Mouse (Mus musculus) cerebral cortex, adult 2 months (tissue): ENCODE measurements around the gene Wdr74.

Experiments used
- WGBS: fragments of 180-500 bp; shearing (Covaris S2); methylation state at CpG from one replicate; pipeline ENCODE4 v1.1.7; 2018; 5-methylcytosine and 5-hydroxymethylcytosine counted together

The Wdr74 gene

DNA sequence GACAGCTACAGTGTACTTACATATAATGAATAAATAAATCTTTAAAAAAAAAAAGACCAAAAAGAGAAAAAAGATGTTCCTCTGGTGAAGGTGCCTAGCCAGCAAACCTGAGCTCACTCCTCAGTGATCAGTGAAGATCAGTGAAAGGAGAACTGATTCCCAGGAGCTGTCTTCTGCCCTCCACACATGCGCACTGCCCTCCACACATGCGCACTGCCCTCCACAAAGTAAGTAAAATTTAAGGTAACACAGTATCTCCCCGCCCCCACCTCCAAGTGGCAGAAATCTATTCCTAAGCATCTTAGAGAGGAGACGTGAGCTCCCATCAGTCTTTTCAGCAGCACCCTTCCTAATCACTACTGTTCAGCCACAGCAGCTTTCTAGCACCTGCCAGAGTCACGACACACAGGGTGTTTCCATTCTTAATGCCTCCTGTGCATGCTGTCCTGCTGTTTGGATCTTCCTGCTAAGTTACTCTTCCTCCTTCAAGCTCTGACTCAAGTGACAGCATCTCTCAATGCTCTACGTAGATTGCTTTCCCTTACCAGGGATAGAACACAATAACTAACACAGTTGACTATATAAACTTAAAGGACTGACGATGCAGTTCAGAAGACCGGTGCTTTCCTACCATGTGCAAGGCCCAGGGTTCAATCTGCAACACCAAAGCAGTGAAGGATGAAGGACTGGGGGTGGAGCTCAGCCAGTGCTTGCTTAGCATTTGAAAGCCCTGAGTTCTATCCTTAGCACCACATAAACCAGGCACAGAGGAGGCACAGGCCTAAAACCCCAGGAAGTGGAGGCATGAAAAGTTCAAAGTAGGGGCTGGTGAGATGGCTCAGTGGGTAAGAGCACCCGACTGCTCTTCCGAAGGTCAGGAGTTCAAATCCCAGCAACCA is 19.5 kb upstream of the Wdr74 start:
- WGBS, result 64% methylated on average over 10 of the region's 10 CpGs

DNA sequence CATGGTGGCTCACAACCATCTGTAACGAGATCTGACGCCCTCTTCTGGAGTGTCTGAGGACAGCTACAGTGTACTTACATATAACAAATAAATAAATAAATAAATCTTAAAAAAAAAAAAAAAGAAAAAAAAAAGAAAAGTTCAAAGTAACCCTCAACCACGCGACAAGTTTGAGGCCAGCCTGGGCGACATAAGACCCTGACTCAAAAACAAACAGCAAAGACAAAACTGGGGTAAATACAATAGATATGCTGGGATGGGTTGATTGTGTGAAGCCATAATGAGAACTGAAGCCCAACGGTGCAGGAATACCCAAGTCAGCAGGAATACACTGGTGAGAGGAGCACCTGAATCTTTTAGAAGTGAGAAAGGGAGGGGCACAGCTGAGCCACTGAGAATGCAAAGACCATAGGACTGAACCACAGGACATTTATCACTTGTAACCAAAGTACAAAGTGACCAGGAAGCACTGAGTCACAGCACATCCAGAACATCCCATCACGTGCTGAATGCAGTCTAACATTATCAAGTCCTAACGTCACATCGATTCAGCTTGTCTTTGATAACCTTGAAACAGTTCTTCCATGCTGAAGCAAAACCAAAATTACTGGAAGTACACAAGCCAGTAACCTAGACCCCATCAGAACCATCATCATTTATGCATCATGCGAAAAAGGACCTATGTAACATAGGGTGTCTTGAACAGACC is 18.7 kb upstream of the Wdr74 start:
- WGBS, result 69% methylated on average over 10 of the region's 10 CpGs

DNA sequence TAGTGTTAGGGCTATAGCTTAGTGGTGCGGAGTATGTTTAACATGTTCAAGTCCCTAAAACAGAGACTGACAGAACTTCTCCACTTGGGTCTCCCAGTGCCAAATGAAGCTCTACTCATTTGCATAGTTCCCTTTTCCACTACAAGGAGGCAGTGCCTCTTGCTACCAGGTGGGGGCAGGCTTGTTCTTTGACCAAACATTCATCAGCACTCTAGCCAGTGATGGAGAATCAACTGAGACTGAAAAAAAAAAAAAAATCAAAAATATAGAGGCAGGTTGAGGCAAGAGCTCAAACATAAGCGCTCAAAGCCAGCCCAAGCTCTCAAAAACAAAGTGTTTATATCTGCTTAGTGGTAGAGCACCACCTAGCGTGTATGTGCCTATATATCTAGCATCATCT is 17.3 kb upstream of the Wdr74 start:
- WGBS, result 47% methylated on average over 3 of the region's 3 CpGs

DNA sequence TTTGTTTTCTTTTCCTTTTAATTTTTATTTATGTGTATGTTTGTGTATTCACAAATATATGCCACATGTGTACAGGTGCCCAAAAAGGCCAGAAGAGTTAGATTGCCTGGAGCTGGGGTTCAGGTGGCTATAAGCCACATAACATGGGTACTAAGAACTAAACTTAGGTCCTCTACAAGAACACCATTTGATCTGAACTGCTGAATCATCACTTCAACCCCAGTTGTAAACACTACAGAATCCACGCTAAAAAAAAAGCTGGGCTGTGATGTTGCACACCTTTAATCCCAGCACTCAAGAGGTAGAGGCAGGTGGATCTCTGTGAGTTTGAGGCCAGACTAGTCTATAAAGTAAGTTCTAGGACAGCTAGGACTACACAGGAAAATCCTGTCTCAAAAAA is 14.2 kb upstream of the Wdr74 start:
- 55% methylated on average over 1 of the region's 1 CpGs for WGBS

DNA sequence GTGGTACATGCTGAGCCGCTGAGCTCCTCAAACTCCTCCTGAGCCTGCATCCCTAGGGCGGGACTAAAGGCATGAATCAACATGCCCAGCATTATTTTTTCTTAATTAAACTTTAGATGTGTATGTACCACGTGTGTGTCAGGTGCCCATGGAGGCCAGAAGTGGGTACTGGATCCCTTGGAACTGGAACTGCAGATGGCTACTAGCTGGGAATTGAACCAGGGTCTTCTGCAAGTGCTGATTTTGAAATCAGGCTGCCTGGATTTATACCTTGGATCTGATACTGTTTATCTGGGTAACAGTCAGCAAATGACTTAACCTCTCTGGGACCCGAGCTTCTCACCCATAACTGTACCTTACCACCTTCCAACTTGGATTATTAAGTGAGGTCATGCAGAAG is 13.6 kb upstream of the Wdr74 start:
- WGBS, result 40% methylated on average over 4 of the region's 4 CpGs

DNA sequence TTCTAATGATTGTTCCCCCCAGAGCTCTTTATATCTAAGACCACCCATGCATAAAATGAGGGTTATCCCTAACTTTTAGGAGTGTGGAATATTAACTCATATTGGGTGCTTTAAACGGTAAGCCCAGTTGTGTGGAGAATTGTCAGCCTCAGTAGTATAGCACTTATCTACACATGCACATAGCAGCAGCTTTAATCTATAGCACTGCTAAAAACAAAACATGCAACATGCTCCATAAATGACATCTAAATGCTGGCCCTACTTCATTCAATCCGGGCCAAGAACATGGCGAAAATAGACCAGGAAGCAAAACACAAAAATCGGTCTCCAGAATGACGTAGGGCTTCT is 13.1 kb upstream of the Wdr74 start:
- 1% methylated on average over 5 of the region's 5 CpGs for WGBS

DNA sequence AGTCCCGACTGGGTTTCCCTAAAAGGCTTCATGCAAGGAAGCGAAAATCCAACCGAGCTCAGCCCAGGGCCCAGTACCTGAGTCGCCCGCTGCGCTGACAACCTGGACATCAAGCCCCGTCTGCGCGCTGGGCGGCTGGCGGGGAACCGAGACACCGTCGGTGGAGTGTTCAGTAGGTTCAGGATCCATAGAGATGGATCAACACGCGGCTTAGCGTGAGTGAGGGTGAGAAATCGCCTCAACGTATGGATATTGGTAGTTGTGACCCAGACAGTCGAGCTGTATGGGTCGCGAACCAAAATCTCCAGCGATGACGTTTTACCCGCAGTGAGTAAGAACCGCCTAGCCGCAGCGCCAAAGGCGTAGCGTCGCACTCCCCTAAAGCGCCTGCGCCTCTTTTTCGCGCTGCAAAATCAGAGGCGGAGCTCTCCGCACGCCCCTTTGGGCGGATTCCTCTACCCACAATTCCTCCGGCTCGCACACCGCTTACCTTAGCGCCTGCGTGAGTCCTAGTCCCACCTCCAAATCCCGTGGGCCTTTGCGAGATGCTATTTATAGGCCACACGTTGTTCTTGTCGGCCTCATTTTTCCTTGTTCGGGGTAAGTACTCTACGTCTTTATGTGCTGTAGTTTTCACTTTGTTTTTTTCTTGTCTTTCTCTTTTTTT is 12.6 kb upstream of the Wdr74 start, which contains the start of gene Slc3a2:
Gene Slc3a2, minus strand, starts transcription at position 463 of the 667 bp plus-strand sequence.
- under 1% methylated on average over 50 of the region's 50 CpGs for WGBS

DNA sequence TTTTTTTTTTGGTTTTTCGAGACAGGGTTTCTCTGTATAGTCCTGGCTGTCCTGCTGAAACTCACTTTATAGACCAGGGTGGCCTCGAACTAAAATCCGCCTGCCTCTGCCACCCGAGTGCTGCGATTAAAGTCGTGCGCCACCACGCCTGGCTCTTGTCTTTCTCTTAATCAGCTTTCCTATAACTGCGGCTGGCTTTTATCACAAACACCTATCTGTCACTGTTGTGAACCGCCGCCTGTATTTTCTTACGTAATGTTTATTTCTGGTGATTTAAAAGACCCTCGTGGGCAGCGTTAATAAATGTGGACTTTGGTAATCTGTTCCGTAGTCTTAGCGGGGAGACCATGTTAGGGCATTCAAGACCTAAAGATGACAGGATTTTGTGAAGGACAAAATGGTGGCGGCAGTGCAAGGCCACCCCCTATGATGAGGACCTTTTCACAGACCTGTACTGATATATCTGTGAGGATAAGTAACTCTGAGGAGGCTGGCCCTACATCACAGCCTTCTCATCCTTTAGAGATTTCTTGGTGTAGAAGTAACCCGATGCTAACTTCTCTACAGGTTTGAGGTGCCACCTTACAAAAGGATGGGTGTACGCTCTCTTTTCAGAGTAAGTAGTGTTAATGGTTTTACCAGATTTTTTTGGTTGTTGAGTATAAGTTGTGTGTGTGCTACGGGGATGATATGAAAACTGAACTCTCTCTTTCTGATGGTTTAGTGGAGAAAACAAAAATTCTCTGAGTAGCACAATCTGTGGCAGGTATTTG is 11.9 kb upstream of the Wdr74 start:
- WGBS, result 1% methylated on average over 20 of the region's 20 CpGs

DNA sequence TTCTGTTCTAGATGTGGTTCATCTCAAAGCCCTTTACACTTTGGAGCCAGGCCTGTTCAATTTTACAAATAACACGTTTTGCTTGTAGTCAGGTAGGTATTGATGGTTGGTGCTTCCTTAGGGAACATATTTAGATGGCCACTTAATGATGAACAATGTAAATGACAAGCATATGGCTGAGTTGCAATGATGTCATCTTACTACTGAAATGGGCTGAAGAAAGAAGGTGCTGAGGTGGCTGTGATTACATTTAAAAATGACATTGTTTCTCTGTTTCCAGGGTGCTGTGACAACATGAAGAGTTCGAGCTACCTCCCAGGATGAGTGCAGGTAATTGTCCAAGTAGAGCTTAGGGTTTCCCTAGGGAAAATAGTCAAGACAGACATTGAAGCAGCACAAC is 11.2 kb upstream of the Wdr74 start:
- 7% methylated on average over 2 of the region's 2 CpGs for WGBS

DNA sequence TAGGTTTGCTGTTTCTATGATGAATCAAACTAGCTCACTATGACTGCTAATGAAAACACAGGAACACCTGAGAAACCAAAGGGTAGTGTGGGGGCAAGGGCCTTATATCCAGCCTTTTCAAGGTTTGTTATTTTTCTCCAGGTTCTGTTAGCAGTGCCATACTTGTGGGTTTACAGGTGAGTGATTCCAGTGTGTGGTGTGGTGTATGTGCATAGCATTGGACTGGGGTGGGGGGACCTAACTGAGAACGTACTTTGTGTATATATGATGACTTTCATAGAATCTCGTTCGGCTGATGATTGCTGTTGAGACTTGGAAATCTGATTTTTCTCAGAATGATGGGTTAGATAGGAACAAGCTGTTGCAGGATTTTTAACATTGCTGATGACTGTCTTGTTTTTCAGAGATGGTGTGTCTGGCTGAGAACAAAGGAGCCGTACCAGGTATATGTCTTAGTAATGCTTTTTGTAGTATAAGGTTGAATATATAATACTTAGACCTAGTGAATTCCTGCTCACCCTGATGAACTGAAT is 10.5 kb upstream of the Wdr74 start:
- WGBS, result 52% methylated on average over 4 of the region's 4 CpGs

DNA sequence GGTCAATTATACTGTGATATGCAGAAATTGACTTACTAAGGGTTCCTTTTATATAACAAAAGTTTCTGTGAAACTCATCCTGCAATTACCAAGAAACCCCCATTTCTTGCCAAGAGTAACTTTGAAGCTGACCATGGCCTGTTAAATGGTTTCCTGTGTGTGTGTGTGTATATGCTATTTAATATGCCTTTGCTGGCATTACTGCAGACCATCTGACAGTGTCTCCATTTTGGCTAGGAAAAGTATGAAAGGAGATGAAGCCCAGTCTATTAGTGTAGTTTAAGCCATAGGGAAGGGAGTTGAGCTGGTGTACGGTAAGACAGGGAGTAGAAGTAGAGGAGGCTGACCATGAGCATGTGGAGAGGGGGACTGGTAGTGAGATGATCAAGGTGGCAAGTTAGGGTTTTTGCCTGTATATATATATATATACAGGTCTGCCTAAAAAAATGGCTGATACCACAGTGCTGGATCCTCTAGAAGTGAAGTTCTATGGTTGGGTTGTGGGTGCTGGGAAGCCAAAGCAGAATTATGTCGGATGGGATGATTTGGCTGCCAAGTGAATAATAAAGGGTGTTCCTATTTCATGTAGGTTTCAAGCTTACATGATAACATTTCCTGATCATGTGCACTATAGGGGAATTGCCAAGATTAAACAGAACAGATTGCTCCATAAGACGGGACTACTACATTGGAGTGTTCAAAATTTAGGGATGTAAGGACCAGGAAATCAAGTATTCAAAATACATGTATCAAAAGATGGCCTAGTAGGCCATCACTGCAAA is 8.8 kb upstream of the Wdr74 start:
- WGBS, result 37% methylated on average over 3 of the region's 3 CpGs

DNA sequence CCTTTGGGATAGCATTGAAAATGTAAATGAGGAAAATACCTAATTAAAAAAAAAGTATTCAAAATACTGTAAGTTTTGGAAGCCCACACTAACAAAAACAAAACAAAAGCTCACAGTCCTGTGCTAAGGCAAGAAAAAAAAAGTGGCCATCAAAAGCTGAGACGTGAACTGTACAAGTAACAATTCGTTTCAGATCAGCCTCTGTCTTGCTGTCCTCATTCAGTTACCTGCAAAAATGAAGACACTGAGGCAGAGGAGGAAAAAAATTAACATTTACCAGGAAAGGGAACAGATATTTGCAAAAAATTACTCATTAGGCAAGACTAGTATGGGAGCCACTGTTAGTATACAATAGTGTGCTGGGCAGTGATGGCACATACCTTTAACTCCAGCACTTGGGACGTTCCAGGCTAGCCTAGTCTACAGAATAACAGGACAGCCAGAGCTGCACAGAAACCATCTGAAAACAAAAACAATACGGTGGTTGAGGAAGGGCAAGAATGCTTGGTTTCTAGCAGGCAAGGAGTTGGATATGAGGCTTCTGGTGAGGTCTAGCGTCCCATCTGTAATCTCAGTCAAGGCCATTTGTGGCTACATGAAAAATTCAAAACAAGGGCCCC is 8.0 kb upstream of the Wdr74 start:
- 42% methylated on average over 5 of the region's 5 CpGs for WGBS

DNA sequence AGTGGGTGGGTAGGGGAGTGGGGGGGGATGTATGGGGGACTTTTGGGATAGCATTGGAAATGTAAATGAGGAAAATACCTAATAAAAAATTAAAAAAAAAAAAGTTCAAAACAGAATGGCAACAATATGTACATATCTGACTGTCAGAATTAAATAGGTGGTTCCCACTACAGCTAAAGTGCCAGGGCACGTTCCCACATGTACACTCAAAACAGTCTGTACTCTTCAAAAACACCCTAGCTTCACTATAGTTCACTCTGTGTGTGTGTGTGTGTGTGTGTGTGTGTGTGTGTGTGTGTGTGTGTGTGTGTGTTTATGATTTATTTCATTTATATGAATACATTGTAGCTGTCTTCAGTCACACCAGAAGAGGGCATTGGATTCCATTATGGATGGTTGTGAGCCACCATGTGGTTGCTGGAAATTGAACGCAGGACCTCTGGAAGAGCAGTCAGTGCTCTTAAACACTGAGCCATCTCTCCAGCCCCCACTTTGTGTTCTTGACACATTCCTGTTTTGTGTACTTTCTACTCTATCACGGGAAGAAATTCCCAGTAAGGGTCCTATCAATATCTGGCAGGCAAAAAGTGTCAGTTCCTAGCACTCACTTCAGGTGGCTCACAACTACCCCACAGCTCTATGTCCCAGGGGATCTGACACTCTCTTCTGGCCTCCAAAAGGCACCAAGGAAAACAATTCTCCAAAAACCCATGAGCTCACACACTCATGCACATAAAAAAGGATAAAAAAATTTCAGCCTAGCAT is 7.1 kb upstream of the Wdr74 start:
- WGBS, result 60% methylated on average over 3 of the region's 3 CpGs

DNA sequence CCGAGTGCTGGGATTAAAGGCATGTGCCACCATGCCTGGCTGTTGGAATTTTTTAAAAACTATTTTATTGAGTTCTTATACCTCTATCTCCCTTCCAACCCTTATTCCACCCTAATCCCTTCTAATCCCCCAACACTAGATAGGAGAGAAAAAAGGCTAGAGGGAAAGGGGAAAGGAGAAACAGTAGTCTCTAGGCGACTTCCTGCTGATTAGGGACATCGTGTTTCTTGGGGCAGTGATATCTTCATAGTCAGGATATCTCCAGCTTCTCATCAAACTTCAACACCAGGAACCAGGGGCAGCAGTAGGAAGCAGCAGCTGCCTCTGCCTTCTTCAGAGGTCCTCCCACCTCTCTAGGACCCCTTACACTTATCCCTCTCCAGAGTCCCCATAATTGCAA is 1.3 kb upstream of the Wdr74 start:
- WGBS, result 73% methylated on average over 3 of the region's 3 CpGs

DNA sequence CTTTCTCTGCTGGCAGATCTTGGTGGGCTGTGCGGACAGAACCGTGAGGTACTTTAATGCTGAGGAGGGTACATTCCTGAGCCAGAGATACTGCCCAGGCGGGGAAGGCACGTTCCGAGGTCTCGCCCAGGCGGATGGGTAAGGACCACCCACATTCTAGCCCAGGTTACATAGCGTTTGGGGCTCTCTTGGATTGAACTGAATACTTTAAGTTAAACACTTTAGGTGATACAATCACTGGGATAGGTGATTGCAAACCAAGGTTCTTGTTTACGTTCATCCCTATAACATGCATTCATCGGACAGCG is 487 bp downstream of the Wdr74 start:
- WGBS, result 2% methylated on average over 11 of the region's 11 CpGs

DNA sequence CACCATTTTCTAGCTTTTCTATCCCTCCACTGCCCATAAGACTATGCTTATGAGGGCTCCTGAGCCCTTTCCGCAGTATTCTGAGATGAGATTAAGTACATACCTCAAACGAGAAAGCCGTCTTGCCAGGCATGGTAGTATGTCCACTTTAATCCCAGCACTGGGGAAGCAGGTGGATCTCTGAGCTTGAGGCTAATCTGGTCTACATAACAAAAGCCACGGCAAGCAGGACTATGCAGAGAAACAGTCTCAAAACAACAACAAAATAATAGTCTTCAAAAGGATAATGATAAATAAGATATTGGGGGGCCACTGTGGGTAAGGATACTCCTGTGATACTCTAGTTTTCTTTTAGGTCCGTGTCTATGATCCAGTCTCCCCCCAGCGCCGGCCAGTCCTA is 3.3 kb downstream of the Wdr74 start:
- 92% methylated on average over 7 of the region's 7 CpGs for WGBS

DNA sequence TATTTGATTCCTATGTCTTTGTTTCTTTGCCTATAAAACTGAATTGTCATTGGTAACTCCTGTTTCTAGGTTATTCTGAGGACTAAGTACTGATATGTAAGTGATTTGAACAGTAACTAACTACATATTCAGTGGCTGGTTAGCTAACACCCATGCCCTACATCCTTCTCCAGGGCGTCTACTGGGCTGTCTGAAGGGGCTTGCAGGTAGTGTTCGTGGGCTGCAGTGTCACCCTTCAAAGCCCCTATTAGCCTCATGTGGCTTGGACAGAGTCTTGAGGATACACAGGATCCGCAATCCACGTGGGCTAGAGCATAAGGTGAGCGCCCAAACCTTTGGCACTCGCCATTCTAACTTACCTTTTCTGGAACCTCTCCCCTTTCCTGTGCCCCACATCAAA is 4.0 kb downstream of the Wdr74 start:
- 91% methylated on average over 6 of the region's 6 CpGs for WGBS

DNA sequence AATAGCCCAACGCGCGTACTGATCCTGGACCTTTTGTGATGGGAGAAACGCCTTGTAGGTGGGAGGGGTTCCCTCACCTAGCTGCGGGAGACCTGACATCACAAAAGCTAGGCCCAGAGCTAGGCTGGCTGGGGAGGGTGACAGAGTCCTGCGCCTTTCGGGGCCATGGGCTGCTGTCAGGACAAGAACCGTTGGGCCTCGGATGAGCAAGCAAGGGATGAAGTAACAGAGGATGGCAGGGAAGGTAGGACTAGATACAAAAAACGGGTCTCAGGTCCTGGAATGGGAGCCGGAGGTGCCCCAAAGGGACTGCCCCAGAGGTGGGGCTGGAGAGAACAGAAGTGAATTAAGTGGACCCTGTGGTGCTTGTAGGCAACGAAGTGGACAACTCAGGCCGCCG is 5.0 kb downstream of the Wdr74 start, which contains the start of gene 1700092M07Rik:
Gene 1700092M07Rik, plus strand, starts transcription at position 116 of the 400 bp plus-strand sequence.
- 64% methylated on average over 14 of the region's 14 CpGs for WGBS

DNA sequence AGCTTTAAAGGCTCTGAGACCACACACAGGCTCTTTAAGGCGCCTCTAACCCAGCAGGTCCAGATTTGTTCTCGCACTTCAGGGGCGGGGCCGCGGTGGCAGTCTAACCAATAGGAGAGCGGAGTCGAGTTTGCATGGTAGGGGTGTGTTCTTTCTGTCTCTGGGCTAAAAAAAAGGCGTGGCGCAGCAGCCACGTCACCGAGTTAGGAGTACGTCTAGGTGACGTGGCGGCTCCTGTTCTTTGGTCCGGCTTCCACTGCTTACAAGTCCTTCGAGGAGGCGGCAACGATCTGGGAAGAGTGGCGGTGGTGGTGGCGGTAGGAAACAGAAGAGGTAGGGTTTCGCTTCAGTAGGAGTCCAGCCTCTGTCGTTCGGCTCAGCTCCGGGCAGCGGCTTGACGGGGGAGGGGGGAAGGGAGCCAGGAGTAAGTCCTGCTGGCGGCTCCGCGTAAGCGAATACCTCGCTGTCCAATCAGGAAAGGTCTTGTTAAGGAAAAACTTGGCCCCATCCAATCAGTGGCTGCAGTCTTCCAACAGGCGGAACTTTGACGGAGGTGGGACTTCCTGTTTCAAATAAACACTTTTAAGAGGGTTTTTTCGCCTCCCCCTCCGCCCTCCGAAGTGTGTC is 5.7 kb downstream of the Wdr74 start, which contains the start of gene Stx5a:
Gene Stx5a, plus strand, starts transcription at position 171 of the 627 bp plus-strand sequence.
- WGBS, result under 1% methylated on average over 36 of the region's 36 CpGs
